ENCODE assay signal across 16 mouse cellular contexts in genomic region chr14:57724473-57724872, GRCm38 (mm10). TPM values are rescaled to one million over a fixed set of nuclear protein-coding genes. Genes with fewer than 3 reads are reported as not detected.
DNase-seq lines count a peak whose midpoint lies in the region; ATAC-seq lines count a peak whose summit lies in the region.
"Had no signal": no experiment of that assay in that cellular context is flagged by ENCODE, and none has a peak within 500 bp of the region (broad histone marks: within the 10 kb centered on the region; RNA-seq: fewer than 3 reads in every experiment).

No protein-coding gene starts in this region.

- H3K27ac ChIP-seq in forebrain, embryonic 14.5 days (ENCODE audit: low read depth, low read length), result no peak overlapping the region
- H3K27ac ChIP-seq in forebrain, embryonic 16.5 days (ENCODE audit: low read length), result no peak overlapping the region
- H3K27ac ChIP-seq in lung, embryonic 16.5 days (ENCODE audit: low read length), result peak overlapping the region; percentile 54
- H3K27ac ChIP-seq in midbrain, embryonic 16.5 days (ENCODE audit: low read length), result no peak overlapping the region
- H3K27ac ChIP-seq: limb, embryonic 12.5 days; liver, embryonic 15.5 days had no signal

- H3K27me3 ChIP-seq in forebrain, embryonic 14.5 days (replicated peaks; ENCODE audit: control insufficient read depth, insufficient read depth, low read length), result no peaks in the 10 kb centered on the region
- no peaks in the 10 kb centered on the region for H3K27me3 ChIP-seq in forebrain, embryonic 16.5 days (replicated peaks; ENCODE audit: control insufficient read depth, insufficient read depth, low read length)
- H3K27me3 ChIP-seq in lung, embryonic 16.5 days (ENCODE audit: control insufficient read depth, insufficient read depth, low read depth, low read length), result no peaks in the 10 kb centered on the region
- no peaks in the 10 kb centered on the region for H3K27me3 ChIP-seq in midbrain, embryonic 16.5 days (ENCODE audit: control insufficient read depth, insufficient read depth, low read depth, low read length)
- H3K27me3 ChIP-seq: limb, embryonic 12.5 days; liver, embryonic 15.5 days had no signal

- H3K4me2 ChIP-seq in forebrain, embryonic 14.5 days (ENCODE audit: low read length), result no peak overlapping the region
- no peak overlapping the region for H3K4me2 ChIP-seq in forebrain, embryonic 16.5 days (ENCODE audit: low read length)
- no peak overlapping the region for H3K4me2 ChIP-seq in lung, embryonic 16.5 days (ENCODE audit: low read depth, low read length)
- no peak overlapping the region for H3K4me2 ChIP-seq in midbrain, embryonic 16.5 days (ENCODE audit: low read length)
- H3K4me2 ChIP-seq: heart, embryonic 11.5 days; limb, embryonic 12.5 days; liver, embryonic 15.5 days had no signal

- 0 out of 2 replicates have a peak, but pooled peaks cover 6% of the 10 kb centered on the region for H3K9me3 ChIP-seq in forebrain, embryonic 14.5 days (replicated peaks; ENCODE audit: control insufficient read depth, low read length)
- H3K9me3 ChIP-seq in forebrain, embryonic 16.5 days (ENCODE audit: control insufficient read depth, low read length), result peaks cover 7% of the 10 kb centered on the region; the same call in 1 of the 2 replicates
- H3K9me3 ChIP-seq in lung, embryonic 16.5 days (ENCODE audit: control insufficient read depth, low read length), result no peaks in the 10 kb centered on the region; the same call in 1 of the 2 replicates
- H3K9me3 ChIP-seq in midbrain, embryonic 16.5 days (replicated peaks; ENCODE audit: control insufficient read depth, low read length, poor library complexity, severe bottlenecking), result no peaks in the 10 kb centered on the region
- H3K9me3 ChIP-seq: limb, embryonic 12.5 days; liver, embryonic 15.5 days had no signal

- no peak overlapping the region for H3K9ac ChIP-seq in forebrain, embryonic 14.5 days (ENCODE audit: low read length)
- no peak overlapping the region for H3K9ac ChIP-seq in forebrain, embryonic 16.5 days (replicated peaks; ENCODE audit: low read depth, low read length)
- no peak overlapping the region for H3K9ac ChIP-seq in lung, embryonic 16.5 days (ENCODE audit: low read length)
- H3K9ac ChIP-seq in midbrain, embryonic 16.5 days (ENCODE audit: low read depth, low read length), result no peak overlapping the region
- H3K9ac ChIP-seq: limb, embryonic 12.5 days; liver, embryonic 15.5 days had no signal

- peaks cover 6% of the 10 kb centered on the region; the same call in 1 of the 2 replicates for H3K36me3 ChIP-seq in forebrain, embryonic 14.5 days (ENCODE audit: control insufficient read depth, insufficient read depth, low read length)
- no peaks in the 10 kb centered on the region for H3K36me3 ChIP-seq in forebrain, embryonic 16.5 days (ENCODE audit: control insufficient read depth, insufficient read depth)
- peaks cover 4% of the 10 kb centered on the region; the same call in 1 of the 2 replicates for H3K36me3 ChIP-seq in lung, embryonic 16.5 days (ENCODE audit: control insufficient read depth, insufficient read depth, low read length)
- no peaks in the 10 kb centered on the region for H3K36me3 ChIP-seq in midbrain, embryonic 16.5 days (ENCODE audit: control insufficient read depth, insufficient read depth, low read length)

- peak; percentile 15 for DNase-seq in forebrain, embryonic 14.5 days (ENCODE audit: low spot score)
- peak; percentile 24 for DNase-seq in kidney, adult 11 months
- DNase-seq in kidney, postnatal 25 days, result no peak
- DNase-seq in lung, postnatal 25 days (ENCODE audit: low spot score), result no peak
- peak; percentile 41 to 69 for DNase-seq in layer of hippocampus, postnatal 14 days (ENCODE audit: low spot score in 2 of 2)
- DNase-seq: cerebellum, adult 18-20 months; thymus, postnatal 4 days had no signal

- H3K4me1 ChIP-seq in forebrain, embryonic 14.5 days (ENCODE audit: control insufficient read depth, insufficient read depth, low read length), result no peaks in the 10 kb centered on the region
- H3K4me1 ChIP-seq in forebrain, embryonic 16.5 days (replicated peaks; ENCODE audit: control insufficient read depth, insufficient read depth, low read length), result 0 out of 2 replicates have a peak, but pooled peaks cover 3% of the 10 kb centered on the region
- peaks cover 7% of the 10 kb centered on the region for H3K4me1 ChIP-seq in lung, embryonic 16.5 days (replicated peaks; ENCODE audit: control insufficient read depth, insufficient read depth, low read length)
- H3K4me1 ChIP-seq in midbrain, embryonic 16.5 days (ENCODE audit: control insufficient read depth, insufficient read depth, low read length), result no peaks in the 10 kb centered on the region
- H3K4me1 ChIP-seq: limb, embryonic 12.5 days had no signal

- ATAC-seq in forebrain, embryonic 14.5 days, result no peak
- ATAC-seq in forebrain, embryonic 16.5 days, result no peak
- peak; percentile 94 for ATAC-seq in lung, embryonic 16.5 days (ENCODE audit: low read depth)
- ATAC-seq in midbrain, embryonic 16.5 days, result no peak
- ATAC-seq: hindbrain, embryonic 16.5 days had no signal

- WGBS in forebrain, embryonic 14.5 days, result 80% methylated on average over 4 of the region's 4 CpGs
- 71% methylated on average over 4 of the region's 4 CpGs for WGBS in forebrain, embryonic 16.5 days
- 56% methylated on average over 4 of the region's 4 CpGs for WGBS in lung, embryonic 16.5 days
- WGBS in midbrain, embryonic 16.5 days, result 85% methylated on average over 4 of the region's 4 CpGs

- H3K4me3 ChIP-seq in forebrain, embryonic 14.5 days (ENCODE audit: low read depth, low read length), result no peak overlapping the region
- H3K4me3 ChIP-seq in forebrain, embryonic 16.5 days (replicated peaks; ENCODE audit: low read length), result no peak overlapping the region
- H3K4me3 ChIP-seq in lung, embryonic 16.5 days (ENCODE audit: low read length), result no peak overlapping the region
- no peak overlapping the region for H3K4me3 ChIP-seq in midbrain, embryonic 16.5 days (ENCODE audit: low read depth, low read length)
- H3K4me3 ChIP-seq: limb, embryonic 12.5 days; liver, embryonic 15.5 days had no signal

RNA-seq across cellular contexts. Expression of gene Gm49361, which starts 21.4 kb away (rescaled TPM):
- not detected in 2 replicates for polyA plus RNA-seq in forebrain, embryonic 14.5 days (2014; fragmentation: Nextera tagmentation; extraction: Ambion mirVana)
- not detected in 2 replicates for polyA plus RNA-seq in forebrain, embryonic 16.5 days (2015; fragmentation: Nextera tagmentation; extraction: Ambion mirVana)
- not detected in 2 replicates for polyA plus RNA-seq in lung, embryonic 16.5 days (2015; fragmentation: Nextera tagmentation; extraction: Ambion mirVana)
- not detected for total RNA-seq in layer of hippocampus, postnatal 14 days (2021)
- not detected in 2 replicates for polyA plus RNA-seq in midbrain, embryonic 16.5 days (2015; fragmentation: Nextera tagmentation; extraction: Ambion mirVana)
- total RNA-seq: neutrophil, adult 5-6 weeks had no signal
- polyA plus RNA-seq: brain, embryonic 14.5 days; heart, embryonic 11.5 days; hindbrain, embryonic 16.5 days; limb, embryonic 12.5 days; liver, embryonic 15.5 days had no signal

RNA-seq across cellular contexts. Expression of gene Lats2, which starts 33.7 kb away (rescaled TPM):
- 5.0 and 6.2 TPM in 2 replicates for polyA plus RNA-seq in forebrain, embryonic 14.5 days (2014; fragmentation: Nextera tagmentation; extraction: Ambion mirVana)
- 7.9 and 8.9 TPM in 2 replicates for polyA plus RNA-seq in forebrain, embryonic 16.5 days (2015; fragmentation: Nextera tagmentation; extraction: Ambion mirVana)
- 25.2 and 25.9 TPM in 2 replicates for polyA plus RNA-seq in lung, embryonic 16.5 days (2015; fragmentation: Nextera tagmentation; extraction: Ambion mirVana)
- 10 to 100 TPM; 32.7 to 34.8 TPM for total RNA-seq in layer of hippocampus, postnatal 14 days (2021)
- polyA plus RNA-seq in midbrain, embryonic 16.5 days (2015; fragmentation: Nextera tagmentation; extraction: Ambion mirVana), result 5.2 and 5.5 TPM in 2 replicates

RNA-seq across cellular contexts. Expression of gene Xpo4, which starts 59.2 kb away (rescaled TPM):
- 13.7 and 16.1 TPM in 2 replicates for polyA plus RNA-seq in forebrain, embryonic 14.5 days (2014; fragmentation: Nextera tagmentation; extraction: Ambion mirVana)
- 13.1 and 13.8 TPM in 2 replicates for polyA plus RNA-seq in forebrain, embryonic 16.5 days (2015; fragmentation: Nextera tagmentation; extraction: Ambion mirVana)
- 19.7 and 19.8 TPM in 2 replicates for polyA plus RNA-seq in lung, embryonic 16.5 days (2015; fragmentation: Nextera tagmentation; extraction: Ambion mirVana)
- total RNA-seq in layer of hippocampus, postnatal 14 days (2021), result 10 to 100 TPM; 13.0 to 14.1 TPM
- 10.5 and 12.2 TPM in 2 replicates for polyA plus RNA-seq in midbrain, embryonic 16.5 days (2015; fragmentation: Nextera tagmentation; extraction: Ambion mirVana)

Comparison
In these comparisons a context has a peak if more than half of its experiments do, and no peak if none do; other contexts are left out.
1. DNase-seq: peak in forebrain, embryonic 14.5 days (single experiment), kidney, adult 11 months (single experiment) and layer of hippocampus, postnatal 14 days (2 of 2); none in kidney, postnatal 25 days (0 of 2) and lung, postnatal 25 days (single experiment).